Mouse (Mus musculus) gastrocnemius, postnatal 10 days (tissue): ENCODE data around the gene Olfr1338. TPM values are rescaled to one million over a fixed set of nuclear protein-coding genes. Genes with fewer than 3 reads are reported as not detected.
"Not testable (repeated sequence)": the region's sequence is repeated elsewhere in the genome, so short reads cannot be mapped to it uniquely, and the experiment has no call there.

Experiments
- DNase-seq: peaks from one replicate; pipeline ENCODE4 v3.0.0; 2021; ENCODE audit warnings: mixed read lengths
- long read RNA-seq, 2 experiments: library from polyadenylated mRNA; stranded (forward); transcript quantifications; one replicate each; pipeline ENCODE4 v2.0.0; 2021
- total RNA-seq, 2 experiments: library from RNA; stranded (reverse); gene quantifications; 2 replicates each; pipeline ENCODE4 v1.2.3; 2021

Gene Olfr1338
- not detected for total RNA-seq
- long read RNA-seq, experiment 1, result 0 reads
- long read RNA-seq, experiment 2, result 0 reads

DNA sequence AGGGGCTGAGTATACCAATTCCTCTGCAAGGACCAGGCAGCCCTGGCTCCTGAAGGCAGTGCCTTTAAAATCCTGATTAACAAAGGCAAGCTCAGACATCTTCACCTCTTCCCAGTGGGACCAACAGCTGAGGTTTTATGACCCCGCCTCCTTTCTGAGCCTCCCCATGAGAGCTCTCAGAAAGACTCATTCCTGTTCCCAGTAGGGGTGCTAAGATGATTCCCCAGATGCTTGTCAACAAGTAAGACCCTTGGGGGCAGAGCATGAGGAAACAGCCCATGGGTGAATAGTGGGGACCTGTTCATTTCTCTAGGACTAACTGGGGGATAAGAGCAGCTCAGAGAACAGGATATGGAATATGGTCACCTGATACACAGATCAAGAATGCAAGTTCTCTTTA, at the start of gene Olfr1338:
TSS of gene Olfr1338 (minus strand) at position 101 of the 400 bp plus-strand sequence.
- no peak for DNase-seq

DNA sequence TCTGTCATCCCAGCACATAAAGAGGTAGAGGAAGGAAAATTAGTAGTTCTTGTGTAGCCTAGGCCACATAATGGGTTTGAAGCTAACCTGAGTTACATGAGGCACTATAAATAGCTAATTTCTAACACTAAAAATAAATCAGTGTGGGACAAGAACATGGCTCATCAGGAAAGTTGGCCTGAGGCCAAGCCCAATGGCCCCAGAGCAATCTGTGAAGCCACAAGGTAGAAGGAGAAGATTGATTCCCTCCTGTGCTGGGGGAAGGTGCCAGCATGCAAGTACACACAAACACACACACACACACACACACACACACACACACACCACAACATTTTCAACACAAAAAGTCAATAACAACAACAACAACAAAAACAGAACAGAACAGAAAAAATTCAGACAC, 34.3 kb upstream of the Olfr1338 start:
- not testable (repeated sequence) for DNase-seq

DNA sequence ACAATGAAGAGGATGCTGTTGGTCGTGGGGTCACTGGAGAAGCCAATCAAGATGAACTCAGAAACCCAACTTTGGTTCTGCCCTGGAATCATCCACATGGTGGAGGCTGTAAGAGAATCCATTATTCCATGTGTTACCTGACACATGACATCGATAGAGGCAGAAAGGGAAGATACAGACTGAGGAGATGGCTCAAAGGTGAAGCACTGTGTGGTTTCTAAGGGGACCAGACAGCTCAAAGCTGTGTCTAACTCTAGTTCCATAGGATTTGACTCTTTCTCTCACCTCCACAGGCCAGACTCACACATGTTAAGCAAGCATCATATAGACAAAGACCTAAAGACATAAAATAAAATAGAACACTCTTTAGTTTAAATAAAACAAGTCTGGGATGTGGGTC, 23.9 kb upstream of the Olfr1338 start, which contains the start of gene Olfr1337:
TSS of gene Olfr1337 (minus strand) at position 101 of the 400 bp plus-strand sequence.
- DNase-seq, result no peak

DNA sequence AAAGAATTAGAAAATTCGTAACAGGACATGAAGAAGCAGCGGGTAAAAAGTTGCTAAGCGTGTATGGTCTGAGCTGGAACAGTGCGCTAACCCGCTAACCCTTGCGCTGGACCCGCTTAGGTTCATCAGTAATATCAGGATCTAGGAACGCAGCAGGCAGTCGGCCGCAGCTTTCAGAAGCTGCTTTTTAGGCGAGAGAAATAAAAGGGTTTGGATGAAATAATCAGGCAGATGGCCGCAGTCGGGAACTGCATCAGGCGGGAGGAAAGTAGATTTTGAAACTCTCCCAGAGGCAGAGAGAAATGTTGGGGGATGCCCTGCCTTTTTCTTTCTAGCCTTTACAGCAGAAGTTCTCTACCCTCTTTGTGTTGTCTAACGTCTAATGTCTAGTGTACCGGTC, 16.7 kb downstream of the Olfr1338 start:
- DNase-seq, result no peak

DNA sequence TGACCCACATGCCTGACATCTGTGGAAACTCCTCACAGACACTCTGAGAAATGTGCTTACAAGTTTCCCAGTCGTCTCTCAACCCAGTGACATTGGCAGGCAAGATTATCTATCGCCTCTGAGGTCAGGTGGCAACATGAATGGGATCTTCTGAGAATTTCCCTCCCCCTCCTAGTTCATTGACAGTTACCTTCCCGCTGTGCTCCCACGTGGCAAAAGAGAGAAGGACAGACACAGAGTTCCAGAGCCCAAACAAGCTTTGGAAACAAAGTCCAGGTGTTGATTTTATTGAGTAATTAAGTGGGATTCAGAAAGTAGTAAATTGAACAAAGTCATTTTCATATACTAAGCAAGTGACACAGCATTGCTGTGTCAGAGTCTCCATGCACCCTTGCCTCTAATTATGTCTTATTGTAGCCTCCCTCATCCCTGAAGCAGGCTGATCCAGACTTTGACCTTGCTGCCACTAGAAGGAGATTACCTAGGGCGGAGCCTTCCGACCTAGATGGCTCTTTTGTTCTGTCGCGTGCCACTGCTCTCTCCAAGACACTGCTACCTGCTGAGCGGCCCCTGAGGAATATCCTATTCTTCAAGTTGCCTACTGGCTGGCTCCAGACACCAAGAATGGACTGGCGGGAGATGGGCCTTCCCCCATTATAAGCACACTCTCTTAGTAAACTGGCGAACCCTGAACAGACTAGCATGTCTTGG, 17.4 kb downstream of the Olfr1338 start:
- DNase-seq, result no peak

DNA sequence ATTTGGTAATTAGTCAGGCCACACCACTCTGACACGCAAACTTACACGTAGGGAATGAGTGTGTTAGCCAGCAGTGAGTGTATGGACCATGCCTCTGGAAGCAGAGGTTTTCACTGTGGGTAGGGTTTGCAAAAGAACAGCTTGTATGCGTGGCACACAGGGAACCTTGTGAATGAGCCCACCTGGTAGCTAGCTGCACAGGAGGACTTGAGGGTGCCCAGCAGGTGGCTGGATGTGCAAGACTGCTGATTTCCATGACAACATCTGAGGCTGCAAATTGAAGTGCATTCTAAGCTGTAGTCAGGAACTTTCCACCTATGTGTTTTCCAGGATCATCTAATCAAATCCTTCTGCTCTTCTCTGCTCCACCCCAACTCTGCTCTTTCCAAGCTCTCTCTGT, 19.0 kb downstream of the Olfr1338 start:
- no peak for DNase-seq

DNA sequence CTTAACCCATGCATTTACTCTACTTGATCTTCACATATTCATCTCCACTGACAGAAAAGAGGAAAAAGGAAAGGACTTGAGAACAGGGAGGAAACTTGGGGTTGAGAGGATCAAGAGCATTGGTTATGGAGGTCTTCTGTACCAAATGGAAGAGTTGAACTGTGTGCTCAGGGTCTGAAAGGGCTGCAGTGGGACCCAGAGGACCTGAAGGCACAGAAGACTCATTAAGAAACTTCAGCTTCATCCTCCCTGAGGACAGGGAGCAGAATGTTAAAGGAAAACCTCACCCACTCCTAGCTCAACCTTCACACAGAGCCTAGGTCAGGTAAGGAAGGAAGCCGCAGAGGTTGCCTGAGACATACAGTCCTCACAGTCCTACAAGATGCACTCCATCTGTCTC, 26.7 kb downstream of the Olfr1338 start, which contains the start of gene Olfr1339:
TSS of gene Olfr1339 (plus strand) at position 301 of the 400 bp plus-strand sequence.
- no peak for DNase-seq

DNA sequence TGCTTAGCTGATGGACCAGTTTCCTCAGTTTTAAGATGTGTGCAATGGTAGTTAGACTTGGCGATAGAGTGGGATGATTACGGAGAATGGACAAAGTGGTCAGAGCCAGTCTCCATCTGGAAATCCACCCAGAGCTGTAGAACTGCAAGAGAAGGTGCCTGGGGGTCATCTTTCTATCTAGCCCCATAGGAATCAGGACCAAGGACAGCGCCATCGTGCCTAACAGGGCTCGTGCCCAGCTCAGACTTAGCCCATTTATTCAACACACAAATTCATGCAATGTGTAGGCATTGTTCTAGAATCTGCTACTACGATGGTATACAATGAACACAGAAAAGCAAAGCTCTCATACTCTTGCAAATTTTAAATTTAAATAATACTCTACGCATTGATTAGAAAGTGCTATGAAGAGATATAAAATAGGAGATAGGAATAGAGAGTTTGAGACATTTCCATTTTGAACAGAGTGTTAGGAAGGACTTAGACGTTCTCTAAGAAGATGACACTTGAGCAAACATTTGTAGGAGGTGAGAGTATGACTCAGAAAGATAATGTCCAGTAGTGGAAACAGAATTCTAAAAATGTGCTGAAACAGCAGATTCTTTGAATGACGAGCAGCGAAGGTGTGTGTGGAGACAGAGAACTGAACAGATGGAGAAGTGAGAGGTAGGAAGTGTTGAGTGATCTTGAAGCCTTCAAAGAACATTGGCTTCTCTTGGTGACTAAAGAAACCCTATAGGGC, 36.6 kb downstream of the Olfr1338 start:
- peak; percentile 25 for DNase-seq

DNA sequence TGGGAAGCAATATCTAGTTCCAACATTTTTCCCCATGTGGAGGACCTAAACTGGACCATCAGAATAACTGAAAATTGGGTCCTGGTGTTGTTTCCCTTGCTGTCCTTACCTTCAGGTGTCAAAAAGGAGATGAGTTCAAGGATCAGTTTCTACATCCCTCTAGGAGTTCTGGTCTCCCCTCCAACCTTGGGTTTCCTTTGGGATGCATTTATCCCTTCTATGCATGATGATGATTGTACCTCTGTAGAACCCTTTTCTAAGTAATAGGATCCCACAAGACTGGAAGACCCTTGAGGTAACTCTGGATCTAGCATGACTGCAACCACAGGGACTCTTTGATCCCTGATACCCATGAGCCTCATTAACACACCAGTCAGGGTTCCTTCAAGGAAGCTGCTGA, 38.7 kb downstream of the Olfr1338 start, which contains the start of gene Olfr1340:
TSS of gene Olfr1340 (plus strand) at position 301 of the 400 bp plus-strand sequence.
- DNase-seq, result no peak

DNA sequence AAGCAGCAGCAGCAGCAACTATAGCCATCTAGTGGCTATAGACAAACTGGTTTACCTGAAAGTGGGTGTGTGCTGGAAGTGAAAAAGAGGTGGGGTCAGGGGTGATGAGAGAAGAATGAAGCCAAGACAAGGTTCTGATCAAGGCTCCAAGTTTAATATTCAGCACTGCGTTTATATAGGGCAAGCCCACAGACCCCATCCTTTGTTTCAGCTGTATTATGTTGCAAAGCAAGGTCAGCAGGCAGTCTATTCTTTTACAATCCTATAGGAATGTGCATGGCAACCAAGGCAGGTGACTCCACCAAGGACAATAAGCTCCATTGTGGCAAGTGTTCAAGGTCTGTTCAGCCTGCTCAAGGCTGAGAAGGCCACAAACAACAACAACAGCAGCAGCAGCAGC, 46.9 kb downstream of the Olfr1338 start:
- no peak for DNase-seq

DNA sequence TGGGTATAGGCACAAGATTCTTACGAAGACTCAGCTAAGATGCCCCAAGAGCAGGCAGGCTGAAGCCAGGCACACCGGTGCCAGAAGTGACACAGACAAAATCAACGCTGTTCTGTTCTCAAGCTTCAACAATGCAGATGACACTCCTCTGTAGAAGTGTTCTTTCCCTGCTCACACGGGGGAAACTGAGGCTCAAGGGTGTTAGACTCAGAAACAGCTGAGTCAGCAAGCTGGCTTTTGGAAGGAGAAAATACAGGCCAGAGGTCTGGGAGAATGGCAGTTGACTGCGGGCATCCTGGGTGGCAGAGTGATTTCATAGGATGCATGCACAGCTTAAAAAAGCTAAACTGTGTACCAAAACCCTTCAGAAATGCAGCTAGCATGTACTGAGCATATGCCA, 50.5 kb downstream of the Olfr1338 start:
- no peak for DNase-seq

DNA sequence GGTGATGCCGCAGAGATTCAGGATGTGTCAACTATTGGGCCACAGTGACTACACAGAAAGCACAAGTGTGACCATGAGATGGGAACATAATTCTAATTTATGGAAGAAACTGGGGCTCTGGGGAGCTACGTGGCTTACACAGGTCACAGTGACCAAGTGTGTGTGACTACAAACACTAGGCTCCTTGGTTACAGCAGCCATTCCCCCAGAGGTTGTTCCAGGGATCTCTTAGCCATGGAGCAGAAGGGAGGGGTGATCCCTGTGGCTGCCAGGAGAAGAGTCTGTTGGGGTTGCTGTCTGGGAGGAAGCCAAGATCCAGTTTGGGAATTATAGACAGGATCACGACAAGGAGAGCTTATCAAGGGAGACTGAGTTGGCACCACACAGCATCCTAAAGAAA, 55.3 kb downstream of the Olfr1338 start, which contains the start of gene Olfr1341:
TSS of gene Olfr1341 (plus strand) at position 301 of the 400 bp plus-strand sequence.
- DNase-seq, result no peak

Other genes with a start within 250 kb of the Olfr1338 start
- not detected for gene 2610528J11Rik, start 231.7 kb downstream of the Olfr1338 start, total RNA-seq
- under 1 TPM; 0.14 to 0.23 TPM for gene Tmem125, start 214.7 kb downstream of the Olfr1338 start, total RNA-seq
- gene Cfap57, start 138.0 kb downstream of the Olfr1338 start, total RNA-seq, result not detected
- 10 to 100 TPM; 43.3 to 47.1 TPM for gene Ebna1bp2, start 137.9 kb downstream of the Olfr1338 start, total RNA-seq
- gene Olfr62, start 99.8 kb downstream of the Olfr1338 start, total RNA-seq, result not detected
- not detected for gene Olfr1342, start 66.0 kb downstream of the Olfr1338 start, total RNA-seq
- not detected for gene Olfr1341, start 55.2 kb downstream of the Olfr1338 start, total RNA-seq
- gene Olfr1340, start 38.6 kb downstream of the Olfr1338 start, total RNA-seq, result not detected
- not detected for gene Olfr1339, start 26.6 kb downstream of the Olfr1338 start, total RNA-seq
- gene Olfr1337, start 23.8 kb upstream of the Olfr1338 start, total RNA-seq, result not detected
- gene Olfr1335, start 51.2 kb upstream of the Olfr1338 start, total RNA-seq, result not detected
- not detected for gene Olfr1333, start 77.5 kb upstream of the Olfr1338 start, total RNA-seq
- not detected for gene Olfr1331, start 105.9 kb upstream of the Olfr1338 start, total RNA-seq
- not detected for gene Olfr1330, start 129.9 kb upstream of the Olfr1338 start, total RNA-seq
- not detected for gene Olfr1329, start 158.7 kb upstream of the Olfr1338 start, total RNA-seq
- not detected for gene Olfr1328, start 179.9 kb upstream of the Olfr1338 start, total RNA-seq
- under 1 TPM in 1 of 2 experiments, not detected in 1; 0.16 TPM for gene Lao1, start 202.8 kb upstream of the Olfr1338 start, total RNA-seq